Mouse (Mus musculus): ENCODE results near the gene Phka1. TPM values are rescaled to one million over a fixed set of nuclear protein-coding genes. Genes with fewer than 3 reads are reported as not detected.
"Not testable (repeated sequence)": the region's sequence is repeated elsewhere in the genome, so short reads cannot be mapped to it uniquely, and the experiment has no call there.

The Phka1 gene
- polyA plus RNA-seq (2014; fragmentation: Nextera tagmentation; extraction: Ambion mirVana): 12.6 and 14.0 TPM in 2 replicates

GRCm38 (mm10) chrX:102643823-102644572 is at the start of gene Phka1:
Gene Phka1 (minus strand): TSS chrX:102644246.
- Histone ChIP-seq H3K36me3 (ENCODE audit: control insufficient read depth, insufficient read depth, low read length) (no peaks in the 10 kb centered on the region), H3K4me3 (ENCODE audit: control insufficient read depth in 1 of 2, insufficient read depth in 1 of 2, low read depth in 1 of 2, low read length in 2 of 2) (peak within 1 kb of the TSS; percentile 49 to 55), H3K9ac (ENCODE audit: low read length) (peak within 1 kb of the TSS; percentile 69), H3K4me1 (ENCODE audit: control insufficient read depth in 2 of 2, insufficient read depth in 2 of 2, low read length in 2 of 2) (peaks cover 0 to 5% of the 10 kb centered on the region in 2 experiments; a peak in 1 of 4 replicates), H3K9me3 (ENCODE audit: control insufficient read depth, low read length) (no peaks in the 10 kb centered on the region), H3K27me3 (ENCODE audit: control insufficient read depth, insufficient read depth, low read length) (no peaks in the 10 kb centered on the region), H3K27ac (replicated peaks in 1 of 2; ENCODE audit: control insufficient read depth in 1 of 2, insufficient read depth in 1 of 2, low read depth in 2 of 2, low read length in 2 of 2) (peak within 1 kb of the TSS; percentile 61 to 65), H3K4me2 (ENCODE audit: low read length) (peak within 1 kb of the TSS; percentile 72)
- ATAC-seq (ENCODE audit: insufficient number of reproducible peaks, insufficient read depth, low FRiP score, low read depth): peak; percentile 84
- WGBS: 22% methylated on average over 60 of the region's 60 CpGs

- H3K36me3 ChIP-seq (ENCODE audit: control insufficient read depth, insufficient read depth, low read length); H3K27me3 ChIP-seq (ENCODE audit: control insufficient read depth, insufficient read depth, low read length); H3K9me3 ChIP-seq (ENCODE audit: control insufficient read depth, low read length); H3K4me3 ChIP-seq (ENCODE audit: control insufficient read depth in 1 of 2, insufficient read depth in 1 of 2, low read depth in 1 of 2, low read length in 2 of 2); H3K9ac ChIP-seq (ENCODE audit: low read length); H3K4me1 ChIP-seq (ENCODE audit: control insufficient read depth in 2 of 2, insufficient read depth in 2 of 2, low read length in 2 of 2); H3K27ac ChIP-seq (replicated peaks in 1 of 2; ENCODE audit: control insufficient read depth in 1 of 2, insufficient read depth in 1 of 2, low read depth in 2 of 2, low read length in 2 of 2); H3K4me2 ChIP-seq (ENCODE audit: low read length); ATAC-seq (ENCODE audit: insufficient number of reproducible peaks, insufficient read depth, low FRiP score, low read depth): not testable (repeated sequence)
- 19% methylated on average over 4 of the region's 4 CpGs for WGBS
These were observed 45.2 kb upstream of the Phka1 start for GRCm38 (mm10) chrX:102689252-102689651.

GRCm38 (mm10) chrX:102686872-102687271 is 42.8 kb upstream of the Phka1 start, which contains the start of gene Gm3880:
Gene Gm3880 (minus strand): TSS chrX:102686972.
- H3K27ac ChIP-seq (replicated peaks in 1 of 2; ENCODE audit: control insufficient read depth in 1 of 2, insufficient read depth in 1 of 2, low read depth in 2 of 2, low read length in 2 of 2); H3K9ac ChIP-seq (ENCODE audit: low read length); H3K4me2 ChIP-seq (ENCODE audit: low read length); H3K4me1 ChIP-seq (ENCODE audit: control insufficient read depth in 2 of 2, insufficient read depth in 2 of 2, low read length in 2 of 2); ATAC-seq (ENCODE audit: insufficient number of reproducible peaks, insufficient read depth, low FRiP score, low read depth); H3K9me3 ChIP-seq (ENCODE audit: control insufficient read depth, low read length); H3K36me3 ChIP-seq (ENCODE audit: control insufficient read depth, insufficient read depth, low read length); H3K27me3 ChIP-seq (ENCODE audit: control insufficient read depth, insufficient read depth, low read length); H3K4me3 ChIP-seq (ENCODE audit: control insufficient read depth in 1 of 2, insufficient read depth in 1 of 2, low read depth in 1 of 2, low read length in 2 of 2): not testable (repeated sequence)
- 79% methylated on average over 5 of the region's 5 CpGs for WGBS

GRCm38 (mm10) chrX:102684706-102685105 is 40.7 kb upstream of the Phka1 start:
- not testable (repeated sequence) for H3K27ac ChIP-seq (replicated peaks in 1 of 2; ENCODE audit: control insufficient read depth in 1 of 2, insufficient read depth in 1 of 2, low read depth in 2 of 2, low read length in 2 of 2); H3K27me3 ChIP-seq (ENCODE audit: control insufficient read depth, insufficient read depth, low read length); H3K9ac ChIP-seq (ENCODE audit: low read length); H3K9me3 ChIP-seq (ENCODE audit: control insufficient read depth, low read length); H3K4me1 ChIP-seq (ENCODE audit: control insufficient read depth in 2 of 2, insufficient read depth in 2 of 2, low read length in 2 of 2); H3K4me2 ChIP-seq (ENCODE audit: low read length); H3K36me3 ChIP-seq (ENCODE audit: control insufficient read depth, insufficient read depth, low read length); H3K4me3 ChIP-seq (ENCODE audit: control insufficient read depth in 1 of 2, insufficient read depth in 1 of 2, low read depth in 1 of 2, low read length in 2 of 2); ATAC-seq (ENCODE audit: insufficient number of reproducible peaks, insufficient read depth, low FRiP score, low read depth)
- WGBS: 55% methylated on average over 3 of the region's 3 CpGs

GRCm38 (mm10) chrX:102666641-102667040 is 22.6 kb upstream of the Phka1 start:
- H3K4me3 ChIP-seq (ENCODE audit: control insufficient read depth in 1 of 2, insufficient read depth in 1 of 2, low read depth in 1 of 2, low read length in 2 of 2): no peak overlapping the region
- H3K4me1 ChIP-seq (ENCODE audit: control insufficient read depth in 2 of 2, insufficient read depth in 2 of 2, low read length in 2 of 2): no peaks in the 10 kb centered on the region
- H3K9me3 ChIP-seq (ENCODE audit: control insufficient read depth, low read length): no peaks in the 10 kb centered on the region
- no peaks in the 10 kb centered on the region for H3K36me3 ChIP-seq (ENCODE audit: control insufficient read depth, insufficient read depth, low read length)
- H3K4me2 ChIP-seq (ENCODE audit: low read length): no peak overlapping the region
- H3K27ac ChIP-seq (replicated peaks in 1 of 2; ENCODE audit: control insufficient read depth in 1 of 2, insufficient read depth in 1 of 2, low read depth in 2 of 2, low read length in 2 of 2): no peak overlapping the region
- 73% methylated on average over 2 of the region's 2 CpGs for WGBS
- no peak for ATAC-seq (ENCODE audit: insufficient number of reproducible peaks, insufficient read depth, low FRiP score, low read depth)
- H3K27me3 ChIP-seq (ENCODE audit: control insufficient read depth, insufficient read depth, low read length): no peaks in the 10 kb centered on the region
- no peak overlapping the region for H3K9ac ChIP-seq (ENCODE audit: low read length)

GRCm38 (mm10) chrX:102660712-102661111 is 16.7 kb upstream of the Phka1 start:
- H3K9ac ChIP-seq (ENCODE audit: low read length): no peak overlapping the region
- no peaks in the 10 kb centered on the region for H3K27me3 ChIP-seq (ENCODE audit: control insufficient read depth, insufficient read depth, low read length)
- H3K4me2 ChIP-seq (ENCODE audit: low read length): no peak overlapping the region
- no peaks in the 10 kb centered on the region for H3K9me3 ChIP-seq (ENCODE audit: control insufficient read depth, low read length)
- WGBS: 23% methylated on average over 3 of the region's 3 CpGs
- H3K4me1 ChIP-seq (ENCODE audit: control insufficient read depth in 2 of 2, insufficient read depth in 2 of 2, low read length in 2 of 2): no peaks in the 10 kb centered on the region
- H3K4me3 ChIP-seq (ENCODE audit: control insufficient read depth in 1 of 2, insufficient read depth in 1 of 2, low read depth in 1 of 2, low read length in 2 of 2): no peak overlapping the region
- H3K27ac ChIP-seq (replicated peaks in 1 of 2; ENCODE audit: control insufficient read depth in 1 of 2, insufficient read depth in 1 of 2, low read depth in 2 of 2, low read length in 2 of 2): no peak overlapping the region
- no peaks in the 10 kb centered on the region for H3K36me3 ChIP-seq (ENCODE audit: control insufficient read depth, insufficient read depth, low read length)
- no peak for ATAC-seq (ENCODE audit: insufficient number of reproducible peaks, insufficient read depth, low FRiP score, low read depth)

GRCm38 (mm10) chrX:102645691-102646090 is 1.6 kb upstream of the Phka1 start:
- Histone ChIP-seq H3K36me3 (ENCODE audit: control insufficient read depth, insufficient read depth, low read length) (no peaks in the 10 kb centered on the region), H3K27ac (replicated peaks in 1 of 2; ENCODE audit: control insufficient read depth in 1 of 2, insufficient read depth in 1 of 2, low read depth in 2 of 2, low read length in 2 of 2) (no peak overlapping the region), H3K9ac (ENCODE audit: low read length) (no peak overlapping the region), H3K9me3 (ENCODE audit: control insufficient read depth, low read length) (no peaks in the 10 kb centered on the region), H3K27me3 (ENCODE audit: control insufficient read depth, insufficient read depth, low read length) (no peaks in the 10 kb centered on the region), H3K4me1 (ENCODE audit: control insufficient read depth in 2 of 2, insufficient read depth in 2 of 2, low read length in 2 of 2) (peaks cover 0 to 5% of the 10 kb centered on the region in 2 experiments; a peak in 1 of 4 replicates), H3K4me2 (ENCODE audit: low read length) (no peak overlapping the region), H3K4me3 (ENCODE audit: control insufficient read depth in 1 of 2, insufficient read depth in 1 of 2, low read depth in 1 of 2, low read length in 2 of 2) (no peak overlapping the region)
- no peak for ATAC-seq (ENCODE audit: insufficient number of reproducible peaks, insufficient read depth, low FRiP score, low read depth)
- WGBS: 93% methylated on average over 1 of the region's 1 CpGs

All from heart, embryonic 14.5 days (tissue).